Mouse (Mus musculus) erythroblast, embryonic 14.5 days (primary cell): ENCODE measurements around the gene Mmp21. TPM values are rescaled to one million over a fixed set of nuclear protein-coding genes. Genes with fewer than 3 reads are reported as not detected.

Source experiments
- H3K27me3 ChIP-seq: 2 replicates; pipeline ENCODE4 v1.6.1; 2012; ENCODE audit warnings: inconsistent platforms; ENCODE audit not compliant: control insufficient read depth
- H3K36me3 ChIP-seq: 2 replicates; pipeline ENCODE4 v1.6.1; 2012; ENCODE audit warnings: mild to moderate bottlenecking, inconsistent platforms; ENCODE audit not compliant: control insufficient read depth
- H3K4me1 ChIP-seq: 2 replicates; pipeline ENCODE4 v1.6.1; 2012; ENCODE audit warnings: inconsistent platforms; ENCODE audit not compliant: control insufficient read depth
- H3K4me3 ChIP-seq: replicated peaks from 2 replicates; pipeline ENCODE3; 2012; ENCODE audit warnings: moderate library complexity, mild to moderate bottlenecking, inconsistent platforms
- H3K9me3 ChIP-seq: 2 replicates; pipeline ENCODE4 v1.6.1; 2012; ENCODE audit warnings: low read length, inconsistent platforms, mixed read lengths; ENCODE audit not compliant: control insufficient read depth
- GATA1 ChIP-seq: IDR thresholded peaks from 2 replicates; pipeline ENCODE4 v1.6.1; 2012; ENCODE audit warnings: low read length, inconsistent platforms, mixed read lengths
- TAL1 ChIP-seq: IDR thresholded peaks from 3 replicates; pipeline ENCODE4 v1.6.1; 2012; ENCODE audit warnings: low read length, inconsistent platforms, mixed read lengths
- polyA plus RNA-seq: library from polyadenylated mRNA; stranded (reverse); fragments of >175 nt; gene quantifications from 2 replicates; pipeline ENCODE4 v1.2.3, GENCODE M21; 2012

Gene Mmp21
- 0.02 TPM in 1 of 2 replicates, not detected in the other for polyA plus RNA-seq

DNA sequence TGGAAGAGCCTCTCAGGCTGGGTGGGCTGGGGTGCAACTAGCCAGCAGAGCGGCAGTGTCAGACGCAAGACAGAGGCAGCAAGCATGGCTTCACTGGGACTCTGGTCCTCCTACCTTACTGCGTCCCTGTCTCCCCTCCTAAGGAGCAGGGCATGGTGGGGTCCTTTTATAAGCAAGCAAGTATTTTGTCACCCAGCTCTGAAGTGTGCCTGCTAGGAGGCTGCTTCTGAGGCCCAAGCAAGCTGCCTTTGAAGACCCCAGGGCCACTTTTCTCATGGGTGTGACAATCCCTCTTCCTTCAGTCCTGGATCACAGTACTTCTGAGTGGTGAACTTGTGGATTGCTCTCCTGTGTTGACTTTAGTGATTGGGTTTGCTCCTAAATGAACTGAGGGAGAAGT is at the start of gene Mmp21:
Gene Mmp21 (minus strand): TSS at position 101 of the 400 bp plus-strand sequence.
- Histone ChIP-seq H3K4me3 (no peak within 1 kb of the TSS), H3K9me3 (peaks cover 7% of the 10 kb centered on the region), H3K36me3 (peaks cover 33% of the 10 kb centered on the region), H3K4me1 (peaks cover 2% of the 10 kb centered on the region), H3K27me3 (no peaks in the 10 kb centered on the region)
- TF ChIP-seq GATA1 (no peak), TAL1 (no peak)

- no peaks in the 10 kb centered on the region; the same call in 1 of the 2 replicates for H3K4me1 ChIP-seq
- H3K4me3 ChIP-seq = no peak overlapping the region
- no peaks in the 10 kb centered on the region for H3K9me3 ChIP-seq
- H3K27me3 ChIP-seq = no peaks in the 10 kb centered on the region
- TF ChIP-seq GATA1 = no peak
- TF ChIP-seq TAL1 = no peak
- H3K36me3 ChIP-seq = peaks cover 42% of the 10 kb centered on the region
These were observed 49.5 kb upstream of the Mmp21 start for GRCm38 (mm10) chr7:133729351-133729750.

DNA sequence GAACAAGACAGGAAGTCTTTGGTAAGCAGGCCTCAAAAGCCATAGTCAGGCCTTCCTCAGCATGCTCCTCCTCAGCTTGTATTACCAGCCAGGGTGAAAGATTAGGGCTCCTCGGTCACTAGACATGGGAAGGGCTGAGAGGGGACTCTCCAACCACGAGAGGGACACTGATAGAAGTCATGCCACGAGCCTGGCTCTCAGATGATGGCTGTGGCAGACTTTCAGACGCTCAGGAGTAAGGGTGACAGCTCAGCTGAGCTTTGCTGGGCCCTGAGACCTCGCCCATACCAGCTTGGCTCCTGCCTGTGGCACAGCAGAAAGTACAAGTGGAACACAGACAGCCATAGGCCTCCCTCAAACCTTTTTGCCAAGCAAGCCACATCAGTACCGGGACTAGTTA is 47.2 kb upstream of the Mmp21 start:
- no peaks in the 10 kb centered on the region; the same call in 1 of the 2 replicates for H3K4me1 ChIP-seq
- H3K9me3 ChIP-seq = no peaks in the 10 kb centered on the region
- TF ChIP-seq TAL1 (no peak), GATA1 (no peak)
- no peaks in the 10 kb centered on the region for H3K27me3 ChIP-seq
- H3K4me3 ChIP-seq = no peak overlapping the region
- peaks cover 45% of the 10 kb centered on the region for H3K36me3 ChIP-seq

- TF ChIP-seq GATA1 = no peak
- TF ChIP-seq TAL1 = no peak
- no peaks in the 10 kb centered on the region for H3K27me3 ChIP-seq
- peaks cover 59% of the 10 kb centered on the region for H3K36me3 ChIP-seq
- H3K9me3 ChIP-seq = no peaks in the 10 kb centered on the region
- no peak overlapping the region for H3K4me3 ChIP-seq
- no peaks in the 10 kb centered on the region for H3K4me1 ChIP-seq
These were observed 45.7 kb upstream of the Mmp21 start for GRCm38 (mm10) chr7:133725571-133725970.

DNA sequence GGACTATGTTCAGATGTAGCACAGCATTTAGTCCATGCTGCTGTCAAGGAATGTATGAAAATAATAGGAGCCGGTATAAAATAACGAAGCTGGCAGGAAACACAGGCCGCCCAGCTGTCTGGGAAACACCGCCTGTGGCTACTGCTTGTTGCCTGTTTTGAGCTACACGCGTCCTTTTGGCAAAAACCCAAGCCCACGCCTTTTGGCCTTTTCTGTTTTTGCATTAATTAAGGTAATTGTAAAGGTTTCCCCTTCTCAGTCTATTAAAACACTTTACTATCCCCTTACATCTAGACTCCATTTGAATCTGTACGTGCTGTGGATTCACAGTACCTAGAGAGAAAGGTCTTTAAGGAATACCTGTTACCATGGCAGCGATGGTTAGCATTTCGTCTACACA is 45.0 kb upstream of the Mmp21 start:
- no peaks in the 10 kb centered on the region for H3K9me3 ChIP-seq
- TF ChIP-seq TAL1 = no peak
- TF ChIP-seq GATA1 = no peak
- H3K4me1 ChIP-seq = no peaks in the 10 kb centered on the region
- H3K27me3 ChIP-seq = no peaks in the 10 kb centered on the region
- peaks cover 66% of the 10 kb centered on the region for H3K36me3 ChIP-seq
- no peak overlapping the region for H3K4me3 ChIP-seq

- Histone ChIP-seq H3K27me3 (no peaks in the 10 kb centered on the region), H3K4me3 (no peak overlapping the region), H3K36me3 (peaks cover 97% of the 10 kb centered on the region), H3K4me1 (no peaks in the 10 kb centered on the region), H3K9me3 (no peaks in the 10 kb centered on the region)
- TF ChIP-seq GATA1 (no peak), TAL1 (no peak)
These were observed 40.8 kb upstream of the Mmp21 start for GRCm38 (mm10) chr7:133720616-133721015.

DNA sequence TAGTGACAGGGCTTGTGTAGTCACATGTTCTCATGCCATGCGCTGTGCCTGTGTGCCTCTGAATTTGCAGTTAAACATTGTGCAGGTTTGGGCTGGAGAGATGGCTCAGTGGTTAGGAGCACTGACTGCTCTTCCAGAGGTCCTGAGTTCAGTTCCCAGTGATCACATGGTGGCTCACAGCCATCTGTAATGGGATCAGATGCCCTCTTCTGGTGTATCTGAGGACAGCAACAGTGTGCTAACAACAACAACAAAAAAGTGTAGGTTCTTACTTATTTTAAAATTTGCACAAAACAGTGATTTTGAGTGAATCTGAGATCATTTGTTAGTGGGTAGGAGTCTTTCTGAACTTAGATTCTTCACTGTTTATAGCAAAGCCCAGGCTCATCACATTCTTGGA is 38.7 kb upstream of the Mmp21 start:
- H3K9me3 ChIP-seq = no peaks in the 10 kb centered on the region
- TF ChIP-seq GATA1 (no peak), TAL1 (no peak)

DNA sequence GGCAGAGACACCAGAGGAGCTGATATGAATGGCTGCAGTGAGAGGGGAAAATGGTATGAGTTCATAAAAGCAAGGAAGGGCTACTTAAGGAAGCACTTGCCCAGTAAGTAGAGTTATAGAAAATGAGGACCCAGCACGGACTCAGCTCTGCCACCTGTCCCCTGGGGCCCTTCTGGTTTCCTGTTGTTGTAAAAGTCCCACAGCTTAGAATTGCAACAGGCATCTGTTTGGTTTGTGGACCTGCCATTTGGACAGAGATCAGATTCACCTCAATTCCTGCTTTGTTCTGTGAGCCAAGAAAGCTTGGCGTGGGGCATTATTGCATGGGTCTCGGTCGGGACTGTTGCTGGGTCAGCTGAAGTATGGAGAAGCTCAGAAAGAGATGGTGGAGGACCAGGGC is 35.5 kb upstream of the Mmp21 start:
- no peak overlapping the region for H3K4me3 ChIP-seq
- no peaks in the 10 kb centered on the region; the same call in 1 of the 2 replicates for H3K9me3 ChIP-seq
- H3K4me1 ChIP-seq = peaks cover 10% of the 10 kb centered on the region
- no peaks in the 10 kb centered on the region for H3K27me3 ChIP-seq
- peaks cover 92% of the 10 kb centered on the region for H3K36me3 ChIP-seq
- no peak for TF ChIP-seq TAL1
- no peak for TF ChIP-seq GATA1

More for the DNA sequence above, 38.7 kb upstream of the Mmp21 start:
- peaks cover 98% of the 10 kb centered on the region for H3K36me3 ChIP-seq
- H3K4me3 ChIP-seq = no peak overlapping the region
- H3K27me3 ChIP-seq = no peaks in the 10 kb centered on the region
- no peaks in the 10 kb centered on the region; the same call in 1 of the 2 replicates for H3K4me1 ChIP-seq

- Histone ChIP-seq H3K4me1 (peaks cover 75% of the 10 kb centered on the region), H3K4me3 (peak overlapping the region; percentile 78), H3K9me3 (peaks cover 7% of the 10 kb centered on the region), H3K36me3 (peaks cover 50% of the 10 kb centered on the region), H3K27me3 (no peaks in the 10 kb centered on the region)
- TF ChIP-seq GATA1 (no peak), TAL1 (no peak; the same call in 2 of the 3 replicates)
These were observed 27.4 kb upstream of the Mmp21 start for GRCm38 (mm10) chr7:133707301-133707700.

- no peaks in the 10 kb centered on the region for H3K27me3 ChIP-seq
- H3K4me1 ChIP-seq = peaks cover 88% of the 10 kb centered on the region
- H3K36me3 ChIP-seq = peaks cover 71% of the 10 kb centered on the region
- H3K9me3 ChIP-seq = peaks cover 7% of the 10 kb centered on the region
- H3K4me3 ChIP-seq = peak overlapping the region; percentile 5
- TF ChIP-seq TAL1 = no peak
- no peak for TF ChIP-seq GATA1
These were observed 24.0 kb upstream of the Mmp21 start for GRCm38 (mm10) chr7:133703906-133704305.
